Mouse (Mus musculus): ENCODE measurements around the gene Tspear. TPM values are rescaled to one million over a fixed set of nuclear protein-coding genes. Genes with fewer than 3 reads are reported as not detected.

Gene Tspear
- total RNA-seq, 1 experiment from 2014 or later: 1.2 TPM

DNA sequence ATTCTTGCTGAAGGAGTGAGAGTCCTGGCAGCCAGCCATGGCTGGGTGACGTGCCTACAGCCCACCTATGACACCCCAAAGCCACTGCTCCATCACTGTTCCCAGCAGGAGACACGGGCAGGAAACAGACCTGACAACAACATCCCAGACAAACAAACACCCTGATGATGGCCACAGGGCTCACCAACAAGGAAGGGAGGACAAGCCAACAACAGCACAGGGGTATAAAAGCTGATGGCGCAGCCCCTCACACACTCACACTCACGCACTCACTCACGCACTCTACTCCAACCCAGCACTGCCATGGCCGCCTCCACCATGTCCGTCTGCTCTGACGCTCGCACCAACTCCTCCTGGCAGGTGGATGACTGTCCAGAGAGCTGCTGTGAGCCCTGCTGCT lies 166.2 kb downstream of the Tspear start, which contains the start of gene Gm10318:
Gm10318 (plus strand) TSS at position 301 of the 400 bp plus-strand sequence.

DNA sequence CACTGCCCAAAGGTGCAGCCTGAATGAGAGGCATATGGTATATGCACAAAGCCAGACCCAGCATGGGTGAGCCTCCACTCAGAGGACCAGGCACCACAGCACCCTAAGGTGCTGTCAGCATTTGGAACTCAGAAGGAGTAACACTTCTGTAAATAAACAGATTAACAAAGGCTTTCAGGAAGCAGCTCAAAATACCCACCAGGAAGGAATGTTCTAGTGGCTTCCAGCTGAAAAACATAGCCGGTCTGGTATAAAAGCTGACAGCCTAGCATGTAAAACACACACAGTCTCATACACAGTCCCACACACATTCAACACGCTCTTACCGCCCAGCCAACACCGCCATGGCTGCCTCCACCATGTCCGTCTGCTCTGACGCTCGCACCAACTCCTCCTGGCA lies 175.3 kb downstream of the Tspear start, which contains the start of gene Gm3285:
Gm3285 (plus strand) TSS at position 301 of the 400 bp plus-strand sequence.

DNA sequence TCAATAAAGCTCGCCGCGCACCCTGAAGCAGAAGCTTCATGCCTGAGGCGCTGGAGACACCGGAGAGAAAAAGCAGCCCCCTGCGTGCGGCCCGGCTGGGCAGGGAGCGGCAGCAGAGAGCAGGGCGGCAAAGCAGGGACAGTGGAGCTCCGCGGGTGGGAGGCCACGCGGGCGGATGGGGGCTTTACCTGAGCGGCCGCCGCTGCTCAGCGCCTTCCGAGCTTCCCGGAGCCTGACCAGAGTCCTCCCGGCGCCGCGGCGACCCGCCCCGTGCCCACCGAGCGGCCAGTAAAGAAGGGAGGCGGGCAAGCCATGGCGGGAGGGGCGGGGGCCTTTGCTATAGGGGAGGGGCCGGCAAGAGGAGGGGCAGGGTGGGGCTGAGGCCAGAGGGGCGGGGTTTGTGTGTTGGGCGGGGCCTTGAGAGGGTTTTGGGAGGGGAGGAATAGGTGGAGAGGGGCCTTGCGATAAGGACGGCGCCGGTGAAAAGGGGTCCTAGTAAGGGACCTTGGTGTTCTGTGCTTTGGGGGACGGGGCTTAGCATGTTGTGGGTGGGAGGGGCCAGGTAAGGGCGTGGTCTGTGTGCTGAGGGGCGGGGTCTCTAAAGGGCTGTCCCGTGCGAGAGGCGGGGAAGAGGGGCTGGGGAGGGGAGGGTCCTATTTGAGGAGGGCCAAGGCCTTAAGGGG lies 216.0 kb downstream of the Tspear start, which contains the start of gene Lrrc3:
Lrrc3 (minus strand) TSS at position 326 of the 683 bp plus-strand sequence.

Other genes with a start within 250 kb of the Tspear start
- 28.1 TPM for gene Fam207a, start 170.8 kb upstream of the Tspear start, total RNA-seq (2023)
- gene Itgb2, start 156.3 kb upstream of the Tspear start, total RNA-seq (2023): 207 TPM
- gene Pttg1ip, start 104.8 kb upstream of the Tspear start, total RNA-seq (2023): 89.3 TPM
- 49.8 TPM for gene Sumo3, start 80.5 kb upstream of the Tspear start, total RNA-seq (2023)
- 2.4 TPM for gene Gm49325, start 80.4 kb upstream of the Tspear start, total RNA-seq (2023)
- 41.4 TPM for gene Ube2g2, start 64.3 kb upstream of the Tspear start, total RNA-seq (2023)
- gene Gm19402, start 4.2 kb downstream of the Tspear start, total RNA-seq (2023): not detected
- not detected for gene Gm9508, start 10.7 kb downstream of the Tspear start, total RNA-seq (2023)
- not detected for gene Gm10272, start 20.1 kb downstream of the Tspear start, total RNA-seq (2023)
- gene Gm10024, start 24.9 kb downstream of the Tspear start, total RNA-seq (2023): not detected
- gene Gm10142, start 29.2 kb downstream of the Tspear start, total RNA-seq (2023): not detected
- gene Krtap12-1, start 34.0 kb downstream of the Tspear start, total RNA-seq (2023): not detected
- gene Gm10100, start 39.9 kb downstream of the Tspear start, total RNA-seq (2023): not detected
- not detected for gene Gm18596, start 56.1 kb downstream of the Tspear start, total RNA-seq (2023)
- gene Gm9736, start 64.8 kb downstream of the Tspear start, total RNA-seq (2023): not detected
- gene Gm3233, start 73.1 kb downstream of the Tspear start, total RNA-seq (2023): not detected
- gene Gm3238, start 84.8 kb downstream of the Tspear start, total RNA-seq (2023): not detected
- not detected for gene Gm7138, start 90.4 kb downstream of the Tspear start, total RNA-seq (2023)
- gene Gm3250, start 96.0 kb downstream of the Tspear start, total RNA-seq (2023): not detected
- not detected for gene Gm7137, start 101.6 kb downstream of the Tspear start, total RNA-seq (2023)
- gene Gm9639, start 108.5 kb downstream of the Tspear start, total RNA-seq (2023): not detected
- gene Gm19668, start 112.6 kb downstream of the Tspear start, total RNA-seq (2023): not detected
- not detected for gene Gm9507, start 125.3 kb downstream of the Tspear start, total RNA-seq (2023)
- not detected for gene Gm2696, start 128.1 kb downstream of the Tspear start, total RNA-seq (2023)
- gene Krtap10-4, start 140.5 kb downstream of the Tspear start, total RNA-seq (2023): not detected
- not detected for gene Krtap10-10, start 149.4 kb downstream of the Tspear start, total RNA-seq (2023)
- not detected for gene Gm36176, start 160.2 kb downstream of the Tspear start, total RNA-seq (2023)
- gene Gm10318, start 166.3 kb downstream of the Tspear start, total RNA-seq (2023): not detected
- gene Gm3285, start 175.4 kb downstream of the Tspear start, total RNA-seq (2023): not detected
- gene Lrrc3, start 216.0 kb downstream of the Tspear start, total RNA-seq (2023): not detected

All from CD8-positive naive resting alpha-beta T cell, adult 57 days (primary cell).